Mouse (Mus musculus) liver, embryonic 11.5 days (tissue): Measurements from ENCODE around the gene Ripor3. TPM values are rescaled to one million over a fixed set of nuclear protein-coding genes. Genes with fewer than 3 reads are reported as not detected.

Experiments used
- ATAC-seq: fragments of 200-750 bp; cut with Nextera tagmentation; replicated peaks from 2 replicates; pipeline ENCODE4 v1.8.0; 2017; ENCODE audit warnings: moderate number of reproducible peaks, mild to moderate bottlenecking, moderate TSS enrichment, moderate library complexity; ENCODE audit not compliant: low FRiP score
- DNase-seq: peaks from one replicate; pipeline ENCODE4 v3.0.0-alpha.2; 2017; ENCODE audit warnings: low spot score
- H3K27ac ChIP-seq: fragments of 300-500 bp; sonication (generic); 2 replicates; pipeline ENCODE4 v1.5.1; 2014; ENCODE audit warnings: mild to moderate bottlenecking, low read depth, low read length, control low read depth
- H3K27me3 ChIP-seq: fragments of 300-500 bp; sonication (generic); replicated peaks from 2 replicates; pipeline ENCODE4 v1.6.1; 2014; ENCODE audit warnings: low read length, mixed read lengths; ENCODE audit not compliant: control insufficient read depth, insufficient read depth
- H3K36me3 ChIP-seq: fragments of 300-500 bp; sonication (generic); 2 replicates; pipeline ENCODE4 v1.6.1; 2014; ENCODE audit warnings: mild to moderate bottlenecking, low read length, moderate library complexity, mixed read lengths; ENCODE audit not compliant: control insufficient read depth, insufficient read depth
- H3K4me1 ChIP-seq: fragments of 300-500 bp; sonication (generic); replicated peaks from 2 replicates; pipeline ENCODE4 v1.6.1; 2014; ENCODE audit warnings: low read length, mixed read lengths; ENCODE audit not compliant: control insufficient read depth, insufficient read depth
- H3K4me2 ChIP-seq: fragments of 300-500 bp; sonication (generic); 2 replicates; pipeline ENCODE4 v1.6.1; 2014; ENCODE audit warnings: mild to moderate bottlenecking, control low read depth, moderate library complexity
- H3K4me3 ChIP-seq: fragments of 300-500 bp; sonication (generic); 2 replicates; pipeline ENCODE4 v1.5.1; 2014; ENCODE audit warnings: low read depth, low read length, control low read depth
- H3K9ac ChIP-seq: fragments of 300-500 bp; sonication (generic); 2 replicates; pipeline ENCODE4 v1.6.1; 2014; ENCODE audit warnings: low read depth, low read length, control low read depth
- H3K9me3 ChIP-seq: fragments of 300-500 bp; sonication (generic); 2 replicates; pipeline ENCODE4 v1.6.1; 2016; ENCODE audit warnings: low read length, inconsistent platforms, mixed read lengths; ENCODE audit not compliant: control insufficient read depth
- WGBS: fragments of 180-500 bp; shearing (Covaris S2); extraction: QIAGEN DNeasy Blood & Tissue Kit; methylation state at CpG from one replicate; pipeline ENCODE4 v1.1.7; 2014; 5-methylcytosine and 5-hydroxymethylcytosine counted together
- polyA plus RNA-seq: library from polyadenylated mRNA; unstranded; fragments of >200 nt; fragmentation: Nextera tagmentation; extraction: Ambion mirVana; gene quantifications from 2 replicates; pipeline ENCODE4 v1.2.1, GENCODE M21; 2014

Ripor3 gene
- polyA plus RNA-seq, 1 experiment from 2014 or later = 3.1 TPM

GRCm38 (mm10) chr2:167989310-167989709 lies 21.1 kb downstream of the Ripor3 start:
- Histone ChIP-seq H3K4me2 (no peak overlapping the region), H3K9me3 (no peaks in the 10 kb centered on the region), H3K27ac (no peak overlapping the region), H3K27me3 (no peaks in the 10 kb centered on the region), H3K4me3 (no peak overlapping the region), H3K9ac (no peak overlapping the region), H3K36me3 (no peaks in the 10 kb centered on the region; the same call in 1 of the 2 replicates), H3K4me1 (peaks cover 17% of the 10 kb centered on the region)
- DNase-seq = no peak
- no peak for ATAC-seq
- 80% methylated on average over 14 of the region's 14 CpGs for WGBS

DNA sequence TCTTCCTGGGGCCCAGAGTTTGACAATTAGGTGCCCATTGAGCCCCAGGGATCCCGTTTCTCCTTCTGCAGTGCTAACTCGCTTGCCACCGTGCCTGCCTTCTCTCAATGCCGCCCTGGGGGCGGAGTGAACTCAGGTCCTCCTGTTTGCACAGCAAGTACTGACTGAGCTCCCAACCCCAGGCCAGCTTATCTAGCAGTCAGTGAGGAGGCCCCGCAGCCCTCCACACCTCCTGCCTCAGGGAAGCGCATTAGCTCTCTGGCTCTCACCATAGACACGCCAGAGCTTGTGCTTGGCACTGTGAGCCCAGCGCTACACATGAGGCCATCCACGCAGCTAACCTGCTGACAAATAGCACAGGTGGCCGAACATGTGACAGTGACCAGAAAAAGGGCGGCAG lies 22.8 kb downstream of the Ripor3 start:
- Histone ChIP-seq H3K27me3 (no peaks in the 10 kb centered on the region), H3K36me3 (no peaks in the 10 kb centered on the region), H3K4me2 (no peak overlapping the region), H3K4me1 (peaks cover 15% of the 10 kb centered on the region), H3K9ac (peak overlapping the region; percentile 31; the same call in 1 of the 2 replicates), H3K9me3 (no peaks in the 10 kb centered on the region), H3K4me3 (no peak overlapping the region), H3K27ac (no peak overlapping the region)
- peak; percentile 70 for ATAC-seq
- no peak for DNase-seq
- 44% methylated on average over 12 of the region's 12 CpGs for WGBS

DNA sequence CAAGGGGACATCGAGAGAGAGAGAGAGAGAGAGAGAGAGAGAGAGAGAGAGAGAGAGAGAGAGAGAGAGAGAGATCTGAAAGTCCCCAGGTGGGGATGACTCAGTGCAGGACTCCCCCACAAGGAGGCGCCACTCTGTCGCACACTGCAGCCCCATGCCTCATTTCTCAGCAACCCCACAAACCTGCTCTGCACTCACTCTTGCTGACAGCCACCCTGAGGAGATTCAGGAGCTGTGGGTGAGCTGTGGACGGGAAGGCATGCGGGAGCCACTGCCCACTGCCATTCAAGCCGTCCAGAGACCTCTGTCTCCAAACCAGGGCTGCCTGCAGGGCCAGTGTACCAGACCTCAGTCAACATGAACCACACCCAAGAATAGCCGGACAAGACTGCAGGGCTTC lies 23.7 kb downstream of the Ripor3 start:
- DNase-seq (no peak), ATAC-seq (no peak; the same call in 1 of the 2 replicates)
- 20% methylated on average over 7 of the region's 7 CpGs for WGBS
- no peak overlapping the region for H3K4me2 ChIP-seq
- no peak overlapping the region for H3K9ac ChIP-seq
- no peaks in the 10 kb centered on the region for H3K9me3 ChIP-seq
- H3K4me3 ChIP-seq = no peak overlapping the region
- no peaks in the 10 kb centered on the region for H3K36me3 ChIP-seq
- H3K27ac ChIP-seq = no peak overlapping the region
- H3K4me1 ChIP-seq = peaks cover 15% of the 10 kb centered on the region
- no peaks in the 10 kb centered on the region for H3K27me3 ChIP-seq

GRCm38 (mm10) chr2:167984946-167985345 lies 25.5 kb downstream of the Ripor3 start:
- Histone ChIP-seq H3K27me3 (no peaks in the 10 kb centered on the region), H3K27ac (no peak overlapping the region), H3K9ac (no peak overlapping the region), H3K9me3 (no peaks in the 10 kb centered on the region), H3K4me2 (no peak overlapping the region), H3K4me1 (peaks cover 15% of the 10 kb centered on the region), H3K36me3 (no peaks in the 10 kb centered on the region), H3K4me3 (no peak overlapping the region)
- WGBS = 33% methylated on average over 3 of the region's 3 CpGs
- DNase-seq (no peak), ATAC-seq (no peak)

GRCm38 (mm10) chr2:167984371-167984770 lies 26.0 kb downstream of the Ripor3 start:
- Histone ChIP-seq H3K27ac (no peak overlapping the region), H3K9ac (no peak overlapping the region), H3K4me3 (no peak overlapping the region), H3K9me3 (no peaks in the 10 kb centered on the region), H3K4me1 (peaks cover 15% of the 10 kb centered on the region), H3K36me3 (no peaks in the 10 kb centered on the region), H3K4me2 (no peak overlapping the region), H3K27me3 (no peaks in the 10 kb centered on the region)
- 78% methylated on average over 5 of the region's 5 CpGs for WGBS
- DNase-seq = no peak
- ATAC-seq = no peak

DNA sequence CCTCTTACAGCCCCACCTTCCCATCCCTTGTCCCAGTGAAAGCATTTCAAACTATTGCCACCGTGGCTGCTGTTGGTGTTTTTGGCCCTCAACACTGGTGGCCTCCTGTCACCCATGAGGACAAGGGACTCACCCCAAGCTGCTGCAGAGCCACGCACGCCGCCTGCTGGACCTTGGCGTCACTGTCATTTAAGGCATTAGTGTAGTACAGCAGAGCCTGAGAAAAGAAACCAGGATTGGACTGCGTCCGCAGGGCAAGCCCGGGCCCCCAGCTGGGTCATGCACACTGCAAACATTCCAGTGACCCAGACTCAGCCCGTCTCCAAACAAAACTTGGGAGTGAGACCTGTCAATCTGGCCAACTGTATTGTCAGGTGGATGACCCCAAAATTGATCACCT lies 27.8 kb downstream of the Ripor3 start:
- Histone ChIP-seq H3K4me1 (peaks cover 17% of the 10 kb centered on the region), H3K36me3 (peaks cover 8% of the 10 kb centered on the region), H3K9ac (no peak overlapping the region), H3K4me2 (no peak overlapping the region), H3K27me3 (no peaks in the 10 kb centered on the region), H3K27ac (no peak overlapping the region), H3K9me3 (no peaks in the 10 kb centered on the region), H3K4me3 (no peak overlapping the region)
- DNase-seq = no peak
- ATAC-seq = no peak
- 62% methylated on average over 9 of the region's 9 CpGs for WGBS

GRCm38 (mm10) chr2:167980391-167980790 lies 30.0 kb downstream of the Ripor3 start:
- 79% methylated on average over 10 of the region's 10 CpGs for WGBS

DNA sequence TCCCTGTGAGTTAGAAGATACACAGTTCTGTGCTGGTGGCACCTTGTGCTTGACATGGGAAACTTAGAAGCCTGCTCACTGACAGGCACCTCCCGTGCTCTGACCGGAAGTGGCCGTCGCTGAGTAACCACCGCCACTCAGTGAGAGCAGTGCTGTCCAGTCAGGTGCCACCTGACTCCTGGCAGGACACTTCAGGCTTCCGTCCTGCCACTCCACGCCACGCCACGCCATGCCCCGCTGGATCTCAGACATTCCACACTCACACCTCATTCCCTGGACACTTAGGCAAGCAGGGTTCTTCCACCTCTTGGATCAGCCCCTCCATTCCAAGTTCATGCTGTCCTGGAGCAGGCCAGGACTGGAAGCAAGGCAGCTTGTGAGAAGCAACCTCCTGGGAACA lies 32.1 kb downstream of the Ripor3 start:
- no peak overlapping the region for H3K4me3 ChIP-seq
- ATAC-seq = no peak
- WGBS = 86% methylated on average over 10 of the region's 10 CpGs
- H3K9me3 ChIP-seq = no peaks in the 10 kb centered on the region
- no peaks in the 10 kb centered on the region for H3K27me3 ChIP-seq
- H3K4me2 ChIP-seq = no peak overlapping the region
- H3K36me3 ChIP-seq = peaks cover 36% of the 10 kb centered on the region
- no peak overlapping the region for H3K9ac ChIP-seq
- peaks cover 15% of the 10 kb centered on the region for H3K4me1 ChIP-seq
- no peak for DNase-seq
- peak overlapping the region; percentile 64; the same call in 1 of the 2 replicates for H3K27ac ChIP-seq

More at GRCm38 (mm10) chr2:167980391-167980790, 30.0 kb downstream of the Ripor3 start:
- ATAC-seq = no peak
- no peaks in the 10 kb centered on the region for H3K27me3 ChIP-seq
- peaks cover 23% of the 10 kb centered on the region for H3K36me3 ChIP-seq
- no peak overlapping the region for H3K4me3 ChIP-seq
- H3K4me1 ChIP-seq = peaks cover 7% of the 10 kb centered on the region
- no peaks in the 10 kb centered on the region for H3K9me3 ChIP-seq
- no peak for DNase-seq
- no peak overlapping the region for H3K4me2 ChIP-seq
- no peak overlapping the region for H3K9ac ChIP-seq
- no peak overlapping the region for H3K27ac ChIP-seq

GRCm38 (mm10) chr2:167975746-167976145 lies 34.7 kb downstream of the Ripor3 start:
- WGBS = 72% methylated on average over 12 of the region's 12 CpGs
- Histone ChIP-seq H3K4me1 (peaks cover 29% of the 10 kb centered on the region), H3K4me3 (no peak overlapping the region), H3K27me3 (no peaks in the 10 kb centered on the region), H3K9me3 (no peaks in the 10 kb centered on the region), H3K9ac (no peak overlapping the region), H3K27ac (no peak overlapping the region), H3K36me3 (peaks cover 38% of the 10 kb centered on the region), H3K4me2 (no peak overlapping the region)
- DNase-seq = no peak
- ATAC-seq = no peak
